Mouse (Mus musculus): Measurements from ENCODE around the gene Rnf224. TPM values are rescaled to one million over a fixed set of nuclear protein-coding genes. Genes with fewer than 3 reads are reported as not detected.
A peak's percentile ranks its signal among the peaks of the same experiment; 100 is the strongest.

Rnf224 gene
- polyA plus RNA-seq, 1 experiment from 2014 or later: not detected

- Histone ChIP-seq H3K27me3 (ENCODE audit: insufficient read depth, poor library complexity, severe bottlenecking) (peaks cover 41% of the 10 kb centered on the region), H3K4me3 (no peak overlapping the region), H3K36me3 (peaks cover 53% of the 10 kb centered on the region), H3K9me3 (no peaks in the 10 kb centered on the region), H3K4me1 (replicated peaks) (peaks cover 41% of the 10 kb centered on the region), H3K27ac (no peak overlapping the region)
- no peak for DNase-seq (ENCODE audit: low spot score)
- 91% methylated on average over 4 of the region's 4 CpGs for WGBS
Measured at GRCm38 (mm10) chr2:25244144-25244543, 7.6 kb upstream of the Rnf224 start.

GRCm38 (mm10) chr2:25243342-25243741, 6.8 kb upstream of the Rnf224 start:
- H3K4me3 ChIP-seq: peak overlapping the region; percentile 73; the same call in 1 of the 2 replicates
- peaks cover 45% of the 10 kb centered on the region for H3K36me3 ChIP-seq
- H3K4me1 ChIP-seq (replicated peaks): peaks cover 41% of the 10 kb centered on the region
- no peaks in the 10 kb centered on the region for H3K9me3 ChIP-seq
- WGBS: 85% methylated on average over 8 of the region's 8 CpGs
- H3K27me3 ChIP-seq (ENCODE audit: insufficient read depth, poor library complexity, severe bottlenecking): peaks cover 46% of the 10 kb centered on the region
- DNase-seq (ENCODE audit: low spot score): no peak
- no peak overlapping the region for H3K27ac ChIP-seq

- peaks cover 41% of the 10 kb centered on the region for H3K4me1 ChIP-seq (replicated peaks)
- WGBS: under 1% methylated on average over 59 of the region's 59 CpGs
- H3K27me3 ChIP-seq (ENCODE audit: insufficient read depth, poor library complexity, severe bottlenecking): peaks cover 46% of the 10 kb centered on the region
- DNase-seq (ENCODE audit: low spot score): no peak
- no peaks in the 10 kb centered on the region for H3K9me3 ChIP-seq
- peak within 1 kb of the TSS; percentile 87 for H3K27ac ChIP-seq
- H3K36me3 ChIP-seq: peaks cover 33% of the 10 kb centered on the region
- peak within 1 kb of the TSS; percentile 73 for H3K4me3 ChIP-seq
Measured at GRCm38 (mm10) chr2:25242101-25242506, 5.5 kb upstream of the Rnf224 start, which contains the start of the genes Rnf208 and Cysrt1. TSS of gene Rnf208 (plus strand) at chr2:25242255. TSS of gene Cysrt1 (minus strand) at chr2:25242452.

- Histone ChIP-seq H3K36me3 (peaks cover 26% of the 10 kb centered on the region), H3K4me3 (peak overlapping the region; percentile 73), H3K27me3 (ENCODE audit: insufficient read depth, poor library complexity, severe bottlenecking) (peaks cover 46% of the 10 kb centered on the region), H3K4me1 (replicated peaks) (peaks cover 43% of the 10 kb centered on the region), H3K9me3 (no peaks in the 10 kb centered on the region), H3K27ac (peak overlapping the region; percentile 87)
- 19% methylated on average over 6 of the region's 6 CpGs for WGBS
- DNase-seq (ENCODE audit: low spot score): no peak
Measured at GRCm38 (mm10) chr2:25241438-25241775, 4.8 kb upstream of the Rnf224 start.

- WGBS: 2% methylated on average over 29 of the region's 29 CpGs
Measured at GRCm38 (mm10) chr2:25240723-25241437, 4.3 kb upstream of the Rnf224 start.

GRCm38 (mm10) chr2:25240310-25240709, 3.7 kb upstream of the Rnf224 start:
- H3K27me3 ChIP-seq (ENCODE audit: insufficient read depth, poor library complexity, severe bottlenecking): peaks cover 46% of the 10 kb centered on the region
- 49% methylated on average over 8 of the region's 8 CpGs for WGBS

More at GRCm38 (mm10) chr2:25240723-25241437, 4.3 kb upstream of the Rnf224 start:
- Histone ChIP-seq H3K36me3 (peaks cover 20% of the 10 kb centered on the region), H3K4me3 (peak overlapping the region; percentile 73), H3K9me3 (no peaks in the 10 kb centered on the region), H3K27me3 (ENCODE audit: insufficient read depth, poor library complexity, severe bottlenecking) (peaks cover 46% of the 10 kb centered on the region), H3K4me1 (replicated peaks) (peaks cover 42% of the 10 kb centered on the region), H3K27ac (peak overlapping the region; percentile 87)
- DNase-seq (ENCODE audit: low spot score): peak; percentile 75

GRCm38 (mm10) chr2:25239766-25240165, 3.2 kb upstream of the Rnf224 start:
- Histone ChIP-seq H3K4me1 (replicated peaks) (peaks cover 40% of the 10 kb centered on the region), H3K9me3 (no peaks in the 10 kb centered on the region), H3K27ac (no peak overlapping the region), H3K36me3 (peaks cover 9% of the 10 kb centered on the region), H3K27me3 (ENCODE audit: insufficient read depth, poor library complexity, severe bottlenecking) (peaks cover 46% of the 10 kb centered on the region), H3K4me3 (no peak overlapping the region)
- no peak for DNase-seq (ENCODE audit: low spot score)
- 76% methylated on average over 3 of the region's 3 CpGs for WGBS

More at GRCm38 (mm10) chr2:25240310-25240709, 3.7 kb upstream of the Rnf224 start:
- H3K4me3 ChIP-seq: peak overlapping the region; percentile 73
- peak overlapping the region; percentile 87 for H3K27ac ChIP-seq
- H3K4me1 ChIP-seq (replicated peaks): peaks cover 40% of the 10 kb centered on the region
- no peak for DNase-seq (ENCODE audit: low spot score)
- peaks cover 15% of the 10 kb centered on the region for H3K36me3 ChIP-seq
- no peaks in the 10 kb centered on the region for H3K9me3 ChIP-seq

GRCm38 (mm10) chr2:25238106-25238505, 1.5 kb upstream of the Rnf224 start:
- Histone ChIP-seq H3K9me3 (no peaks in the 10 kb centered on the region), H3K27me3 (ENCODE audit: insufficient read depth, poor library complexity, severe bottlenecking) (peaks cover 33% of the 10 kb centered on the region), H3K27ac (no peak overlapping the region), H3K36me3 (no peaks in the 10 kb centered on the region), H3K4me3 (no peak overlapping the region), H3K4me1 (replicated peaks) (peaks cover 35% of the 10 kb centered on the region)
- DNase-seq (ENCODE audit: low spot score): no peak

- WGBS: 74% methylated on average over 4 of the region's 4 CpGs
- Histone ChIP-seq H3K27me3 (ENCODE audit: insufficient read depth, poor library complexity, severe bottlenecking) (peaks cover 27% of the 10 kb centered on the region), H3K9me3 (no peaks in the 10 kb centered on the region), H3K27ac (no peak overlapping the region), H3K36me3 (no peaks in the 10 kb centered on the region), H3K4me1 (replicated peaks) (peaks cover 33% of the 10 kb centered on the region), H3K4me3 (no peak overlapping the region)
- DNase-seq (ENCODE audit: low spot score): no peak
Measured at GRCm38 (mm10) chr2:25237522-25237921, 935 bp upstream of the Rnf224 start.

- whole genome bisulfite sequencing: 77% methylated on average over 5 of the region's 5 CpGs
- no peak overlapping the region for H3K27ac ChIP-seq
- DNase-seq (ENCODE audit: low spot score): no peak
- H3K4me3 ChIP-seq: no peak overlapping the region
- peaks cover 16% of the 10 kb centered on the region; the same call in 1 of the 2 replicates for H3K4me1 ChIP-seq (replicated peaks)
- H3K27me3 ChIP-seq (ENCODE audit: insufficient read depth, poor library complexity, severe bottlenecking): peaks cover 29% of the 10 kb centered on the region; the same call in 1 of the 2 replicates
- H3K36me3 ChIP-seq: no peaks in the 10 kb centered on the region
- no peaks in the 10 kb centered on the region for H3K9me3 ChIP-seq
Measured at GRCm38 (mm10) chr2:25234551-25235220, 1.9 kb downstream of the Rnf224 start.

- 88% methylated on average over 3 of the region's 3 CpGs for WGBS
- no peaks in the 10 kb centered on the region for H3K36me3 ChIP-seq
- DNase-seq (ENCODE audit: low spot score): no peak
- no peaks in the 10 kb centered on the region for H3K9me3 ChIP-seq
- H3K27me3 ChIP-seq (ENCODE audit: insufficient read depth, poor library complexity, severe bottlenecking): peaks cover 22% of the 10 kb centered on the region; the same call in 1 of the 2 replicates
- H3K4me1 ChIP-seq (replicated peaks): peaks cover 18% of the 10 kb centered on the region
- H3K27ac ChIP-seq: no peak within 1 kb of the TSS
- H3K4me3 ChIP-seq: no peak within 1 kb of the TSS
Measured at GRCm38 (mm10) chr2:25234050-25234449, 2.5 kb downstream of the Rnf224 start, which contains the start of gene Slc34a3. TSS of gene Slc34a3 (minus strand) at chr2:25234364.

GRCm38 (mm10) chr2:25233421-25233820, 3.2 kb downstream of the Rnf224 start:
- Histone ChIP-seq H3K27me3 (ENCODE audit: insufficient read depth, poor library complexity, severe bottlenecking) (peaks cover 19% of the 10 kb centered on the region; the same call in 1 of the 2 replicates), H3K4me3 (no peak overlapping the region), H3K9me3 (no peaks in the 10 kb centered on the region), H3K27ac (no peak overlapping the region), H3K4me1 (replicated peaks) (peaks cover 25% of the 10 kb centered on the region), H3K36me3 (no peaks in the 10 kb centered on the region)
- DNase-seq (ENCODE audit: low spot score): no peak
- 82% methylated on average over 4 of the region's 4 CpGs for WGBS

GRCm38 (mm10) chr2:25231038-25231437, 5.5 kb downstream of the Rnf224 start:
- H3K4me1 ChIP-seq (replicated peaks): peaks cover 36% of the 10 kb centered on the region
- no peak overlapping the region for H3K27ac ChIP-seq
- 51% methylated on average over 12 of the region's 12 CpGs for WGBS
- H3K36me3 ChIP-seq: no peaks in the 10 kb centered on the region
- no peak overlapping the region for H3K4me3 ChIP-seq
- H3K27me3 ChIP-seq (ENCODE audit: insufficient read depth, poor library complexity, severe bottlenecking): peaks cover 19% of the 10 kb centered on the region; the same call in 1 of the 2 replicates
- no peaks in the 10 kb centered on the region for H3K9me3 ChIP-seq
- no peak for DNase-seq (ENCODE audit: low spot score)
